Mouse (Mus musculus) G1E (cell line): ENCODE results near the gene Fdx1l.

Experiments used
- CTCF ChIP-seq: IDR thresholded peaks from 2 replicates; pipeline ENCODE4 v1.5.1; 2012; ENCODE audit warnings: low read depth, low read length, inconsistent platforms, mixed read lengths
- GATA1 ChIP-seq: IDR thresholded peaks from 2 replicates; pipeline ENCODE4 v1.6.1; 2012; ENCODE audit warnings: borderline replicate concordance, low read length, inconsistent platforms, mixed read lengths
- GATA2 ChIP-seq: IDR thresholded peaks from 2 replicates; pipeline ENCODE4 v1.6.1; 2012; ENCODE audit warnings: low read depth, low read length, inconsistent platforms, borderline replicate concordance
- POLR2AphosphoS5 ChIP-seq: IDR thresholded peaks from 2 replicates; pipeline ENCODE4 v1.6.1; 2012; ENCODE audit warnings: low read depth, low read length, inconsistent platforms; ENCODE audit not compliant: insufficient replicate concordance
- TAL1 ChIP-seq: conservative IDR thresholded peaks from 2 replicates; pipeline ENCODE4 v1.6.1; 2012; ENCODE audit warnings: low read depth, low read length, inconsistent platforms, mixed read lengths

DNA sequence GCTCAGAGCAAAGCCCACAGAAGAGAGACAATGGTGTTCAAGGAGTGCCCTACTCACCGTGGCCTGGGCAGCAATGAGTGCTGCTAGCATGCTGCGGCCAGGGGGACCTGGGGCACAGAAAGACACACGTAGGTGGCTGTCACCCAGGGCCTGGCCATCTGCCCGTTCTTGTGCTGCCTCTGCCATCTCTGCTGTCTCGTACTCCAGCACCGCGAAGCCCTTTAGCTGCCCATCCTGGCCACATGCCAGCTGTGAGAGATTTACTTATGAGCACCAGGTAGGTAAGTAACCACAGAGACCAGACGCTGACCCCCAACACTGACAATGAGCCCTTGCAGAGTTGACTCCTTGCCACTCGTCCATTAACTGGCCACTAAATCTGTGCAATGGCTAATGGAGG is 7.7 kb upstream of the Fdx1l start:
- TF ChIP-seq CTCF (no peak), GATA1 (no peak), TAL1 (no peak), POLR2AphosphoS5 (no peak), GATA2 (no peak)
